Mouse (Mus musculus) cerebellum, adult 2 months (tissue): Measurements from ENCODE around the gene Rab7.
A peak's percentile ranks its signal among the peaks of the same experiment; 100 is the strongest.

Source experiments
- CTCF ChIP-seq: fragments of 200-500 bp; IDR thresholded peaks from 2 replicates; pipeline ENCODE4 v1.5.1; 2011; ENCODE audit warnings: low read depth, mild to moderate bottlenecking, control low read depth, low read length, moderate library complexity, borderline replicate concordance; ENCODE audit not compliant: insufficient read depth
- POLR2A ChIP-seq: fragments of 200-500 bp; IDR thresholded peaks from 2 replicates; pipeline ENCODE4 v1.6.1; 2011; ENCODE audit warnings: low read length, control low read depth, borderline replicate concordance; ENCODE audit not compliant: insufficient read depth

GRCm38 (mm10) chr6:87980374-87981029 lies 64.6 kb downstream of the Rab7 start:
- TF ChIP-seq POLR2A = no peak
- peak; percentile 20; the same call in 1 of the 2 replicates for TF ChIP-seq CTCF
